Mouse (Mus musculus) myocyte (in vitro differentiated cells): ENCODE measurements at regions not wholly inside any gene's neighbourhood (a gene's known extent, or its start where the extent isn't known, plus 50 kb on each side); places are given as distances from the start of the nearest gene placed in this dataset.

Experiments
- H3K27me3 ChIP-seq: one replicate; pipeline ENCODE4 v1.6.1; 2011; ENCODE audit not compliant: control insufficient read depth, insufficient read depth, insufficient read length
- H3K36me3 ChIP-seq: one replicate; pipeline ENCODE4 v1.6.1; 2011; ENCODE audit not compliant: control insufficient read depth, insufficient read depth
- H3K4me2 ChIP-seq: one replicate; pipeline ENCODE4 v1.6.1; 2011; ENCODE audit warnings: low read depth, control low read depth
- H3K4me3 ChIP-seq: one replicate; pipeline ENCODE4 v1.5.1; 2011; ENCODE audit warnings: mild to moderate bottlenecking, control low read depth, moderate library complexity
- H3K79me2 ChIP-seq: one replicate; pipeline ENCODE4 v1.6.1; 2011; ENCODE audit not compliant: control insufficient read depth, insufficient read depth
- H3ac ChIP-seq: one replicate; pipeline ENCODE4 v1.6.1; 2011; ENCODE audit not compliant: control insufficient read depth, insufficient read length
- CEBPB ChIP-seq: IDR thresholded peaks from 2 replicates; pipeline ENCODE4 v1.6.1; 2011; ENCODE audit warnings: mild to moderate bottlenecking, moderate library complexity; ENCODE audit not compliant: poor library complexity, insufficient read depth, severe bottlenecking
- E2F4 ChIP-seq: IDR thresholded peaks from one replicate; pipeline ENCODE4 v1.6.1; 2011; ENCODE audit warnings: mild to moderate bottlenecking, control low read depth, moderate library complexity; ENCODE audit not compliant: insufficient read depth
- MAX ChIP-seq: IDR thresholded peaks from one replicate; pipeline ENCODE4 v1.6.1; 2011; ENCODE audit warnings: low read depth, mild to moderate bottlenecking, control low read depth
- MYOD1 ChIP-seq, 3 experiments: IDR thresholded peaks; one replicate each; pipeline ENCODE4 v1.6.1; 2011; ENCODE audit warnings: control low read depth in 2 of 3, low read depth in 2 of 3, mild to moderate bottlenecking in 2 of 3, moderate library complexity in 1 of 3; ENCODE audit not compliant: insufficient read length in 2 of 3, control insufficient read depth in 1 of 3
- MYOG ChIP-seq, 3 experiments: IDR thresholded peaks; one replicate each; pipeline ENCODE4 v1.6.1; 2011; ENCODE audit warnings: control low read depth in 2 of 3, low read depth in 2 of 3, mild to moderate bottlenecking in 2 of 3; ENCODE audit not compliant: insufficient read length in 2 of 3, control insufficient read depth in 1 of 3, insufficient read depth in 1 of 3
- POLR2A ChIP-seq: IDR thresholded peaks from one replicate; pipeline ENCODE4 v1.6.1; 2011; ENCODE audit warnings: low read depth, mild to moderate bottlenecking, control low read depth, moderate library complexity; ENCODE audit not compliant: insufficient read length
- POLR2AphosphoS2 ChIP-seq: IDR thresholded peaks from one replicate; pipeline ENCODE4 v1.6.1; 2011; ENCODE audit warnings: low read depth, control low read depth; ENCODE audit not compliant: insufficient read length
- REST ChIP-seq: IDR thresholded peaks from one replicate; pipeline ENCODE4 v1.6.1; 2011; ENCODE audit warnings: mild to moderate bottlenecking, control low read depth, moderate library complexity; ENCODE audit not compliant: insufficient read depth, insufficient read length
- SRF ChIP-seq: IDR thresholded peaks from one replicate; pipeline ENCODE4 v1.6.1; 2011; ENCODE audit warnings: low read depth; ENCODE audit not compliant: control insufficient read depth, insufficient read length
- TCF12 ChIP-seq: IDR thresholded peaks from one replicate; pipeline ENCODE4 v1.6.1; 2011; ENCODE audit warnings: mild to moderate bottlenecking, control low read depth; ENCODE audit not compliant: poor library complexity, insufficient read depth, severe bottlenecking
- TCF3 ChIP-seq: IDR thresholded peaks from one replicate; pipeline ENCODE4 v1.6.1; 2011; ENCODE audit warnings: low read depth, control low read depth; ENCODE audit not compliant: insufficient read length
- USF1 ChIP-seq: IDR thresholded peaks from one replicate; pipeline ENCODE4 v1.6.1; 2011; ENCODE audit warnings: low read depth, mild to moderate bottlenecking, control low read depth, moderate library complexity

DNA sequence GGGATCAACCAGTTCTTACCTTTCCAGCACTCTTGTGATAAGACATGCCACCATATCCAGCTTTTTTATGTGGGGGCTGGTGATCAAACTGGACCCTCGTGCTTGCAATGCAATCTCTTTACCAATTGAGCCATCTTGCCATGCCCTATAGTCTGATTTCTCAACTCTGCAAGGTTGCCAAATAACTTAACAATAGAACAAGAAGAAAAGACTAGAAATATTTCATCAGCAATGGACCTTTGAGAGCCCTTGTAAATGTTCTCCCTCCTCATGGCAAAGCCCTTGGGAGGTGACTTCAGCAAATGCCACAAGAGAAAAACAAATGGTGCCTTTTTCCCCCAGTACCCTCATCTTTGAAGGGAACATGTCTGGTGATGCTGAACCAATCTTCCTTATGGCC, 258.7 kb upstream of the Ppargc1a start:
- TF ChIP-seq REST = no peak
- TF ChIP-seq MAX = no peak
- no peak for TF ChIP-seq MYOD1 (IDR thresholded peaks at IDR 0.05; ENCODE audit: control insufficient read depth in 1 of 3, insufficient read length in 2 of 3, low read depth in 2 of 3)
- no peak for TF ChIP-seq POLR2A
- no peak for TF ChIP-seq POLR2AphosphoS2
- no peak for TF ChIP-seq E2F4
- TF ChIP-seq MYOG (IDR thresholded peaks at IDR 0.05; ENCODE audit: control insufficient read depth in 1 of 3, insufficient read depth in 1 of 3, insufficient read length in 2 of 3, low read depth in 2 of 3) = no peak
- TF ChIP-seq USF1 = no peak
- TF ChIP-seq SRF = no peak
- no peak for TF ChIP-seq TCF12
- no peak for TF ChIP-seq TCF3
- no peak for TF ChIP-seq CEBPB
- Histone ChIP-seq H3K4me3 (no peak overlapping the region), H3ac (no peak overlapping the region), H3K27me3 (no peaks in the 10 kb centered on the region), H3K79me2 (no peaks in the 10 kb centered on the region), H3K4me2 (no peak overlapping the region), H3K36me3 (no peaks in the 10 kb centered on the region)

DNA sequence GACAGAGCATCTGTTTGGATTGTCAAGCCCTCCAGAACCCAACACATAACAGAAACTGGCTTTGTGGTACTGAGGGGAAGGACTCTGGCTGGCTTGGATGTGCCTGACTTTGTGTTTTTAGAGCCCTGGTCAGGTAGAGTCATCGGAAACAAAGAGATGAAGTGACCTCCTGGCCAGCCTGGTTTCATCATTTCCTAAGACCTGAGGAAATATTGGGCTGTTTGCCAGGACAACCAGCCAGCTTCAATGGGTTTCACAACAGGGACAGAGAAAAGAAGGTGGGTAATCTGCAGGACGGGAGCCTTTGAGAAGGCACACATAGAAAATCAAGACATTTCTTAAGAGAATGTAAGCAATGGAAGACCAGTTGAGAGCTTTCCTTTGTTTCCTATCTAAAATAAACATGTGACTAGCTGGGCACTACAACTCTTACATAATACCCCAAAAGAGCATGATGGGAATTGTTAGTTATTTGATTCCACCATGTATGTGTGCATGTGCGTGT, 258.1 kb upstream of the Ppargc1a start:
- no peaks in the 10 kb centered on the region for H3K27me3 ChIP-seq
- no peaks in the 10 kb centered on the region for H3K36me3 ChIP-seq
- H3K79me2 ChIP-seq = no peaks in the 10 kb centered on the region
- no peak overlapping the region for H3ac ChIP-seq
- no peak overlapping the region for H3K4me3 ChIP-seq
- no peak overlapping the region for H3K4me2 ChIP-seq
- no peak for TF ChIP-seq MYOD1 (IDR thresholded peaks at IDR 0.05; ENCODE audit: control insufficient read depth in 1 of 3, insufficient read length in 2 of 3, low read depth in 2 of 3)
- no peak for TF ChIP-seq POLR2A
- TF ChIP-seq MAX = no peak
- no peak for TF ChIP-seq MYOG (IDR thresholded peaks at IDR 0.05; ENCODE audit: control insufficient read depth in 1 of 3, insufficient read depth in 1 of 3, insufficient read length in 2 of 3, low read depth in 2 of 3)
- no peak for TF ChIP-seq TCF3
- TF ChIP-seq USF1 = no peak
- TF ChIP-seq SRF = no peak
- no peak for TF ChIP-seq POLR2AphosphoS2

DNA sequence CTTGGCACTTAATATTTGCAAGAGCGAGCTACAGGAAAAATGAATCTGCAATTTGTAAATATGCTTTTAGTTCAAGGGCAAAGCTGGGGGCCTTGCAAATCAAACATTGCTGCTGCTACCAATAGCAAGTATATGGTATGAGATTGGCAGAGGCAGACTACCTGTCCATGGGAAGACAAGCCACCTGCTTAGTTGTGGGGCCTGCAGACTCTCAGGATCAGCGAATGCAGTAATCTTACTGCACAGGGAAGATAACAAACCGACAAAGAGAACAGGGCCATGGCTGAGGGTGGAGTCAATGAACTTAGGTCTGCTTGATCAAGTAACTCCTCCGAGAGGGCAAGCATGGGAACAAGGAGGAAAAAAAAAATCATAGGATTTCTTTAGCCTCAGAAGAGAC, 257.2 kb upstream of the Ppargc1a start:
- no peaks in the 10 kb centered on the region for H3K27me3 ChIP-seq

DNA sequence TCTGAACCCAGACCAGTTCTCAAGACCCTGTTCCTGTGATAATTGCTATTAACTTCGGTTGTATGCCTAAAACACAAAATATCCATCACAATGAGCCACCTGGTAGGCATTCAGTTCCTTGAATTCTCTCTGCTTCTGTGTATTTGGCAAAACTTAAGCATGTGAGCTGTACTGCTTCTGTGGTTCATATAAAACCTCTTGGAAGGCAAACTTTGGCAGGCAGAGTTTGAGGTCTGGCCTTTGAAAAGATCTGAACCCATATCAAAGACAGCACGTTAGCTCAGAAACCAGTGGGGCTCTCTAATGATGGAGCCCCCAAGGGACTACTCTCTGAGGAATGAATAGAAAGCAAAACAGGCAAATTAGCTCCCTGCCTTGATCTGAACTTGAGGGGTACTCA, 256.1 kb upstream of the Ppargc1a start:
- Histone ChIP-seq H3K4me3 (no peak overlapping the region), H3K36me3 (no peaks in the 10 kb centered on the region), H3K27me3 (no peaks in the 10 kb centered on the region), H3K79me2 (no peaks in the 10 kb centered on the region), H3K4me2 (no peak overlapping the region), H3ac (no peak overlapping the region)
- no peak for TF ChIP-seq CEBPB
- TF ChIP-seq MYOG (IDR thresholded peaks at IDR 0.05; ENCODE audit: control insufficient read depth in 1 of 3, insufficient read depth in 1 of 3, insufficient read length in 2 of 3, low read depth in 2 of 3) = no peak

More for the DNA sequence above, 257.2 kb upstream of the Ppargc1a start:
- H3K36me3 ChIP-seq = no peaks in the 10 kb centered on the region
- no peak overlapping the region for H3ac ChIP-seq
- H3K79me2 ChIP-seq = no peaks in the 10 kb centered on the region
- TF ChIP-seq TCF12 (no peak), E2F4 (no peak), POLR2A (no peak), MYOD1 (IDR thresholded peaks at IDR 0.05; ENCODE audit: control insufficient read depth in 1 of 3, insufficient read length in 2 of 3, low read depth in 2 of 3) (no peak), TCF3 (no peak), REST (no peak), SRF (no peak), USF1 (no peak), CEBPB (no peak), MAX (no peak)
- no peak overlapping the region for H3K4me2 ChIP-seq
- no peak overlapping the region for H3K4me3 ChIP-seq

DNA sequence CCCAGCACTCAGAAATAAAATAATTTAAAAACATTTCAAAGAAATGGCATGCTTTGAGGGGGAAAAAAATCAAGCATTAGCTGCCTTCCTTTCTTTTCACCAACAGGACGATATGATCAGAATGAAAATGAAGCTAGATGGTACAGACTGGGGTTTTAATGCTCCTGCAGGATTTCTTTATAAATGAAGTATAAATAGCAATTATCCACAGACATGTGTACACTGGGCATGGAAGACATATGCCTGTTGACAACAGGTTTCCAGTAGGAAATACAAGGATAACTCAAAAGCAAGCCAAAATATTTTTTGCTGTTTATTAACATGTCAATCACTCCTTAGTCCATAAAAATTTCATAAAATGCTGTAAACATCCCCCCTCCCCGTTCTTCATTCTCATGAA, 248.7 kb upstream of the Ppargc1a start:
- TF ChIP-seq E2F4 (no peak), TCF12 (no peak), MAX (no peak), MYOD1 (IDR thresholded peaks at IDR 0.05; ENCODE audit: control insufficient read depth in 1 of 3, insufficient read length in 2 of 3, low read depth in 2 of 3) (no peak), POLR2AphosphoS2 (no peak), MYOG (IDR thresholded peaks at IDR 0.05; ENCODE audit: control insufficient read depth in 1 of 3, insufficient read depth in 1 of 3, insufficient read length in 2 of 3, low read depth in 2 of 3) (no peak), USF1 (no peak), CEBPB (no peak), REST (no peak), SRF (no peak), TCF3 (no peak), POLR2A (no peak)
- H3K27me3 ChIP-seq = no peaks in the 10 kb centered on the region
- H3K4me2 ChIP-seq = no peak overlapping the region
- no peak overlapping the region for H3ac ChIP-seq
- H3K4me3 ChIP-seq = no peak overlapping the region
- no peaks in the 10 kb centered on the region for H3K79me2 ChIP-seq
- H3K36me3 ChIP-seq = no peaks in the 10 kb centered on the region
